Mouse (Mus musculus): ENCODE results near the gene Sox5. TPM values are rescaled to one million over a fixed set of nuclear protein-coding genes. Genes with fewer than 3 reads are reported as not detected.

Sox5 gene
- polyA plus RNA-seq, 1 experiment = 4.6 TPM

- Histone ChIP-seq H3K4me1 (ENCODE audit: control insufficient read depth, insufficient read depth, insufficient read length, low read length) (no peaks in the 10 kb centered on the region; the same call in 1 of the 2 replicates), H3K27ac (replicated peaks; ENCODE audit: low read depth, low read length) (no peak overlapping the region), H3K4me3 (ENCODE audit: insufficient read depth, low read depth, low read length) (no peak overlapping the region)
These were observed 394.1 kb downstream of the Sox5 start for GRCm38 (mm10) chr6:144387539-144388255.

GRCm38 (mm10) chr6:144380641-144381040 is 401.1 kb downstream of the Sox5 start:
- no peak overlapping the region for H3K4me3 ChIP-seq (ENCODE audit: insufficient read depth, low read depth, low read length)
- H3K4me1 ChIP-seq (ENCODE audit: control insufficient read depth, insufficient read depth, insufficient read length, low read length) = no peaks in the 10 kb centered on the region
- H3K27ac ChIP-seq (replicated peaks; ENCODE audit: low read depth, low read length) = no peak overlapping the region

- Histone ChIP-seq H3K4me3 (ENCODE audit: insufficient read depth, low read depth, low read length) (no peak overlapping the region), H3K4me1 (ENCODE audit: control insufficient read depth, insufficient read depth, insufficient read length, low read length) (no peaks in the 10 kb centered on the region)
These were observed 401.6 kb downstream of the Sox5 start for GRCm38 (mm10) chr6:144380171-144380570.

GRCm38 (mm10) chr6:144374810-144375209 is 407.0 kb downstream of the Sox5 start:
- Histone ChIP-seq H3K27ac (replicated peaks; ENCODE audit: low read depth, low read length) (no peak overlapping the region), H3K4me3 (ENCODE audit: insufficient read depth, low read depth, low read length) (no peak overlapping the region), H3K4me1 (ENCODE audit: control insufficient read depth, insufficient read depth, insufficient read length, low read length) (no peaks in the 10 kb centered on the region)

More at GRCm38 (mm10) chr6:144380171-144380570, 401.6 kb downstream of the Sox5 start:
- no peak overlapping the region for H3K27ac ChIP-seq (replicated peaks; ENCODE audit: low read depth, low read length)

- no peak overlapping the region for H3K4me3 ChIP-seq (ENCODE audit: insufficient read depth, low read depth, low read length)
- no peak overlapping the region for H3K27ac ChIP-seq (replicated peaks; ENCODE audit: low read depth, low read length)
- no peaks in the 10 kb centered on the region for H3K4me1 ChIP-seq (ENCODE audit: control insufficient read depth, insufficient read depth, insufficient read length, low read length)
These were observed 411.1 kb downstream of the Sox5 start for GRCm38 (mm10) chr6:144370699-144371098.

GRCm38 (mm10) chr6:144367626-144368077 is 414.1 kb downstream of the Sox5 start:
- no peaks in the 10 kb centered on the region for H3K4me1 ChIP-seq (ENCODE audit: control insufficient read depth, insufficient read depth, insufficient read length, low read length)

GRCm38 (mm10) chr6:144361267-144362038 is 420.3 kb downstream of the Sox5 start:
- Histone ChIP-seq H3K27ac (replicated peaks; ENCODE audit: low read depth, low read length) (no peak overlapping the region), H3K4me1 (ENCODE audit: control insufficient read depth, insufficient read depth, insufficient read length, low read length) (no peaks in the 10 kb centered on the region), H3K4me3 (ENCODE audit: insufficient read depth, low read depth, low read length) (no peak overlapping the region)

More at GRCm38 (mm10) chr6:144367626-144368077, 414.1 kb downstream of the Sox5 start:
- Histone ChIP-seq H3K4me3 (ENCODE audit: insufficient read depth, low read depth, low read length) (no peak overlapping the region), H3K27ac (replicated peaks; ENCODE audit: low read depth, low read length) (no peak overlapping the region)

- Histone ChIP-seq H3K4me3 (ENCODE audit: insufficient read depth, low read depth, low read length) (no peak overlapping the region), H3K4me1 (ENCODE audit: control insufficient read depth, insufficient read depth, insufficient read length, low read length) (no peaks in the 10 kb centered on the region)
These were observed 424.7 kb downstream of the Sox5 start for GRCm38 (mm10) chr6:144357081-144357480.

GRCm38 (mm10) chr6:144351049-144351448 is 430.7 kb downstream of the Sox5 start:
- Histone ChIP-seq H3K4me3 (ENCODE audit: insufficient read depth, low read depth, low read length) (no peak overlapping the region), H3K4me1 (ENCODE audit: control insufficient read depth, insufficient read depth, insufficient read length, low read length) (no peaks in the 10 kb centered on the region), H3K27ac (replicated peaks; ENCODE audit: low read depth, low read length) (no peak overlapping the region)

More at GRCm38 (mm10) chr6:144357081-144357480, 424.7 kb downstream of the Sox5 start:
- H3K27ac ChIP-seq (replicated peaks; ENCODE audit: low read depth, low read length) = no peak overlapping the region

GRCm38 (mm10) chr6:144343338-144343737 is 438.4 kb downstream of the Sox5 start:
- no peaks in the 10 kb centered on the region for H3K4me1 ChIP-seq (ENCODE audit: control insufficient read depth, insufficient read depth, insufficient read length, low read length)
- no peak overlapping the region for H3K27ac ChIP-seq (replicated peaks; ENCODE audit: low read depth, low read length)
- no peak overlapping the region for H3K4me3 ChIP-seq (ENCODE audit: insufficient read depth, low read depth, low read length)

GRCm38 (mm10) chr6:144339554-144339953 is 442.2 kb downstream of the Sox5 start:
- H3K4me3 ChIP-seq (ENCODE audit: insufficient read depth, low read depth, low read length) = no peak overlapping the region
- no peak overlapping the region for H3K27ac ChIP-seq (replicated peaks; ENCODE audit: low read depth, low read length)
- H3K4me1 ChIP-seq (ENCODE audit: control insufficient read depth, insufficient read depth, insufficient read length, low read length) = no peaks in the 10 kb centered on the region

GRCm38 (mm10) chr6:144339006-144339405 is 442.8 kb downstream of the Sox5 start:
- Histone ChIP-seq H3K27ac (replicated peaks; ENCODE audit: low read depth, low read length) (no peak overlapping the region), H3K4me1 (ENCODE audit: control insufficient read depth, insufficient read depth, insufficient read length, low read length) (no peaks in the 10 kb centered on the region), H3K4me3 (ENCODE audit: insufficient read depth, low read depth, low read length) (no peak overlapping the region)

GRCm38 (mm10) chr6:144338221-144338620 is 443.6 kb downstream of the Sox5 start:
- Histone ChIP-seq H3K4me1 (ENCODE audit: control insufficient read depth, insufficient read depth, insufficient read length, low read length) (no peaks in the 10 kb centered on the region), H3K4me3 (ENCODE audit: insufficient read depth, low read depth, low read length) (no peak overlapping the region), H3K27ac (replicated peaks; ENCODE audit: low read depth, low read length) (no peak overlapping the region)

- Histone ChIP-seq H3K27ac (replicated peaks; ENCODE audit: low read depth, low read length) (no peak overlapping the region), H3K4me3 (ENCODE audit: insufficient read depth, low read depth, low read length) (no peak overlapping the region), H3K4me1 (ENCODE audit: control insufficient read depth, insufficient read depth, insufficient read length, low read length) (no peaks in the 10 kb centered on the region)
These were observed 444.3 kb downstream of the Sox5 start for GRCm38 (mm10) chr6:144337436-144337969.

GRCm38 (mm10) chr6:144336789-144337188 is 445.0 kb downstream of the Sox5 start:
- H3K4me3 ChIP-seq (ENCODE audit: insufficient read depth, low read depth, low read length) = no peak overlapping the region
- no peaks in the 10 kb centered on the region for H3K4me1 ChIP-seq (ENCODE audit: control insufficient read depth, insufficient read depth, insufficient read length, low read length)
- H3K27ac ChIP-seq (replicated peaks; ENCODE audit: low read depth, low read length) = no peak overlapping the region
